Mouse (Mus musculus) E14TG2a.4 (cell line): ENCODE data around the gene Trmt112.

Source experiments
- CTCF ChIP-seq: conservative IDR thresholded peaks from 2 replicates; pipeline ENCODE4 v1.5.1; 2014; ENCODE audit warnings: low read length
- POU5F1 ChIP-seq: IDR thresholded peaks from 2 replicates; pipeline ENCODE4 v1.6.1; 2014; ENCODE audit warnings: low read length, borderline replicate concordance

DNA sequence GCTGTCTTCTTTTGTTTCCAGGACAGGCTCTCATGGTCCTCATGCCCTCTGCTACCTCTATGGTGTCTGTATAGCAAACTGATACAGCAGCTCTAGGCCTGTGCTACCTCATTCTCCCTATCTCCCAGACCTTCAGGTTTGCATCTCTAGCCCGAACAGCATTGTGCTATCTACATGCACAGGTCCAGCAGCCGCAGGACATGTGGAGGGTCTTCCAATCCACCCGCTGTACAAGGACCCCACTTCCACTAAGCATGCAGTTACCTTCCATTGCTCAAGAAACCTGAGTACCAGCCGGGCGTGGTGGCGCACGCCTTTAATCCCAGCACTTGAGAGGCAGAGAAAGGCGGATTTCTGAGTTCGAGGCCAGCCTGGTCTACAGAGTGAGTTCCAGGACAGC lies 5.0 kb downstream of the Trmt112 start:
- TF ChIP-seq CTCF: no peak
- no peak for TF ChIP-seq POU5F1
